Mouse (Mus musculus) liver, postnatal 0 days (tissue): ENCODE measurements around the gene Gja4. TPM values are rescaled to one million over a fixed set of nuclear protein-coding genes. Genes with fewer than 3 reads are reported as not detected.

Experiments
- ATAC-seq: fragments of 200-750 bp; cut with Nextera tagmentation; 2 replicates; pipeline ENCODE4 v1.8.0; 2017; ENCODE audit warnings: mild to moderate bottlenecking, moderate library complexity
- DNase-seq: peaks from one replicate; pipeline ENCODE4 v3.0.0-alpha.2; 2016
- H3K27ac ChIP-seq: fragments of 300-500 bp; sonication (generic); 2 replicates; pipeline ENCODE4 v1.5.1; 2014; ENCODE audit warnings: antibody characterized with exemption, moderate library complexity, mild to moderate bottlenecking, low read depth
- H3K27me3 ChIP-seq: fragments of 300-500 bp; sonication (generic); 2 replicates; pipeline ENCODE4 v1.6.1; 2014; ENCODE audit warnings: low read length, control low read depth, mixed read lengths; ENCODE audit not compliant: insufficient read depth
- H3K36me3 ChIP-seq: fragments of 300-500 bp; sonication (generic); replicated peaks from 2 replicates; pipeline ENCODE4 v1.6.1; 2014; ENCODE audit warnings: mild to moderate bottlenecking, control low read depth, low read length, moderate library complexity, mixed read lengths; ENCODE audit not compliant: insufficient read depth
- H3K4me1 ChIP-seq: fragments of 300-500 bp; sonication (generic); 2 replicates; pipeline ENCODE4 v1.6.1; 2014; ENCODE audit warnings: antibody characterized with exemption, mild to moderate bottlenecking, control low read depth; ENCODE audit not compliant: insufficient read depth
- H3K4me2 ChIP-seq: fragments of 300-500 bp; sonication (generic); 2 replicates; pipeline ENCODE4 v1.6.1; 2014; ENCODE audit warnings: low read depth, mild to moderate bottlenecking, low read length, moderate library complexity, mixed read lengths
- H3K4me3 ChIP-seq: fragments of 300-500 bp; sonication (generic); 2 replicates; pipeline ENCODE4 v1.5.1; 2014; ENCODE audit warnings: low read depth, low read length
- H3K9ac ChIP-seq: fragments of 300-500 bp; sonication (generic); replicated peaks from 2 replicates; pipeline ENCODE4 v1.6.1; 2014; ENCODE audit warnings: mild to moderate bottlenecking, moderate library complexity
- H3K9me3 ChIP-seq: fragments of 300-500 bp; sonication (generic); 2 replicates; pipeline ENCODE4 v1.6.1; 2016; ENCODE audit warnings: mild to moderate bottlenecking, control low read depth, low read length, mixed read lengths
- CTCF ChIP-seq: sonication (generic); IDR thresholded peaks from 2 replicates; pipeline ENCODE4 v1.5.1; 2016; ENCODE audit warnings: antibody characterized with exemption, low read depth
- EP300 ChIP-seq: IDR thresholded peaks from 2 replicates; pipeline ENCODE4 v1.6.1; 2016; ENCODE audit warnings: antibody characterized with exemption, low read depth, mild to moderate bottlenecking
- WGBS: fragments of 180-500 bp; shearing (Covaris S2); extraction: QIAGEN DNeasy Blood & Tissue Kit; methylation state at CpG from one replicate; pipeline ENCODE4 v1.1.7; 2014; ENCODE audit not compliant: insufficient replicate concordance; 5-methylcytosine and 5-hydroxymethylcytosine counted together
- polyA plus RNA-seq: library from polyadenylated mRNA; unstranded; fragments of >200 nt; fragmentation: Nextera tagmentation; extraction: Ambion mirVana; gene quantifications from 2 replicates; pipeline ENCODE4 v1.2.1, GENCODE M21; 2015

The Gja4 gene
- polyA plus RNA-seq, 1 experiment from 2014 or later, result 3.1 TPM

DNA sequence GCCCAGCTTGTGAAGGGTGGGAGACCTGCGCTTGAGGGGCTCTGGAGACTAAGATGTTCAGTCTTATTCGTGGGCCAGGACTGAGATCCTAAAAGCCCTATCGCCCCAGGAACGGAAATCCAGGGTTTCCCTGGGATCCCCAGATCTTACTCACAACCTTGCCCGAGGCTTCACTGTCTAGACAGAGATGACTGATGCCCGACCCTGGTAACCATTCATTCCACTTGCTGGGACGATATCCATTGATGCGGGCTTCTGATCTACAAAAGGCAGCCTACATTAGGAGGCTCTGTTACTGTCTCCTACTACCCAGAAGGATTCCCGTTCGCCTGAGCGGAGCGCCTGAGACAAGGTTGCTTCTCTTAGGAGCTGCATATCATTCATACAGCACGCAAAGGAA is 17.3 kb upstream of the Gja4 start:
- H3K27me3 ChIP-seq, result peaks cover 25% of the 10 kb centered on the region
- WGBS, result 42% methylated on average over 13 of the region's 13 CpGs

DNA sequence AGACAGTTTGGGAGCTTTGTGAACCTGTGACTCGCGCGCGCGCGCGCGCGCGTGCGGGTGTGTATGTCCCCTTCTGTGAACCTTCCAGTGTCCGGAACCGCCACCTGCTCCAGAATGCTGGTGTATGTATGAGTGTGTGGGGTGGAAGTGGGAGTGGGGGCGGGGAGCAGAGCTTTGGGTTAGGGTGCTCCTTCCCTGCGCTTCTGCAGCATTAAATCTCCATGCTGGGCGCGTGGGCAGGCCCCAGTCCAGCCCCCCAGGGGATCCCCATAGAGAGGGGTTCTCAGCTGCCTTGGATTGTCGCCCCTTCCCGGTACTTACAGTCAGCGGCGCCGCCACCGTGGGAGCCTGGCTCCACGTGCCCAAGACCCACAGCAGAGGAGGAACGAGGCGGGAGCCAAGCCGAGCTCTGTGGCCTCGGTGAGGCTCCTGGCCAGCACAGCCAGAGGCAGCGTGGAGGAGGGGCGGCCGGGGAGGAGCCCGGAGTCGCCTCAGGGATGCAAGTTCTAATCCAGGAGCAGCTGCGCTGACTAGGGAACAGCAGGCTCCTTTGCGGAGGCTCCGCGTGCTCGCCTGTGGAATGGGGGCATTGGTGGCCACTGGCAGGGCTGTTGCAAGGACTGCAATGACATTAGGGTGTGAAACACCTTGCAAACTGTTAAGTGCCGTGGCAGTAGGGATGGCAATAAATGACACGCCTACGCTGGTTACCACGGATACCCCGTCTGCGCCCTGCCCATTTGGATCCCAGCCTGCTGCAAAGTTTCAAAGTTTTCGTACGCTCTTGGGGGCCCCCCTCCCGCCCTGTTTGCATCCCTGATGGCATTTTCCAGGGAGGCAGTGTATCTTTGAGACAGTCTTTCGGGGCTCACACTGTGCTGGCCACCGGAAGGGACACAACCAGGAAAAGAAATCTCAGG is 16.6 kb upstream of the Gja4 start, which contains the start of gene Gjb3:
TSS of gene Gjb3 (minus strand) at position 664 of the 920 bp plus-strand sequence.
- ATAC-seq, result no peak
- H3K27me3 ChIP-seq, result peaks cover 29% of the 10 kb centered on the region
- H3K9me3 ChIP-seq, result no peaks in the 10 kb centered on the region
- no peak within 1 kb of the TSS for H3K27ac ChIP-seq
- WGBS, result 3% methylated on average over 48 of the region's 49 CpGs
- H3K36me3 ChIP-seq, result no peaks in the 10 kb centered on the region
- no peaks in the 10 kb centered on the region; the same call in 1 of the 2 replicates for H3K4me1 ChIP-seq
- no peak for DNase-seq
- H3K9ac ChIP-seq, result no peak within 1 kb of the TSS
- H3K4me2 ChIP-seq, result peak within 1 kb of the TSS; percentile 56
- peak within 1 kb of the TSS; percentile 26 for H3K4me3 ChIP-seq
- no peak for TF ChIP-seq EP300
- no peak for TF ChIP-seq CTCF

More for the DNA sequence above, 17.3 kb upstream of the Gja4 start:
- ATAC-seq, result no peak
- H3K36me3 ChIP-seq, result no peaks in the 10 kb centered on the region
- no peak overlapping the region for H3K9ac ChIP-seq
- H3K27ac ChIP-seq, result no peak overlapping the region
- no peak for TF ChIP-seq EP300
- TF ChIP-seq CTCF, result no peak
- H3K9me3 ChIP-seq, result no peaks in the 10 kb centered on the region
- no peaks in the 10 kb centered on the region; the same call in 1 of the 2 replicates for H3K4me1 ChIP-seq
- DNase-seq, result no peak
- no peak overlapping the region for H3K4me2 ChIP-seq
- no peak overlapping the region for H3K4me3 ChIP-seq

DNA sequence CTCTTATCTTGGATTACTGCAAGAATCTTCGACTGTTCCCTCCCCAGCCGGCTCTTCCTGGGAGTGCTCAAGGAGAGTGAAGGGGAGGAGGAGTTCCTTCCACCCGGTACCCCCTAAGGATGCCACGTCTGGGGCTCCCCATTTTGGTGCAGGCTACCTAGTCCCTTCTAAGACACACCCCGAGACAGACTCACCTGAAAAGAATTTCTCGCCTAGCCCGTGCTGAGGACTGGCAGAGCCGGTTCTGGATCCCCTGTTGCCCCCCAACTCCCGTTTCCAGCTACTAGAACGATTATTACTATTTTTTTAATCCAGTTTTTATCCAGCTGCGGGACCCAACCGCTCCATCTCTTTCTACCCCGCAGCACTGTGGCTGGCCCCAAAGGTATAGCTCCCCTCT is 15.9 kb upstream of the Gja4 start:
- 3% methylated on average over 13 of the region's 13 CpGs for WGBS
- Histone ChIP-seq H3K4me1 (no peaks in the 10 kb centered on the region; the same call in 1 of the 2 replicates), H3K27me3 (peaks cover 29% of the 10 kb centered on the region), H3K9ac (no peak overlapping the region), H3K9me3 (no peaks in the 10 kb centered on the region), H3K27ac (no peak overlapping the region), H3K4me2 (peak overlapping the region; percentile 56), H3K36me3 (no peaks in the 10 kb centered on the region), H3K4me3 (peak overlapping the region; percentile 26)
- no peak for ATAC-seq
- no peak for DNase-seq
- TF ChIP-seq EP300 (no peak), CTCF (no peak)

DNA sequence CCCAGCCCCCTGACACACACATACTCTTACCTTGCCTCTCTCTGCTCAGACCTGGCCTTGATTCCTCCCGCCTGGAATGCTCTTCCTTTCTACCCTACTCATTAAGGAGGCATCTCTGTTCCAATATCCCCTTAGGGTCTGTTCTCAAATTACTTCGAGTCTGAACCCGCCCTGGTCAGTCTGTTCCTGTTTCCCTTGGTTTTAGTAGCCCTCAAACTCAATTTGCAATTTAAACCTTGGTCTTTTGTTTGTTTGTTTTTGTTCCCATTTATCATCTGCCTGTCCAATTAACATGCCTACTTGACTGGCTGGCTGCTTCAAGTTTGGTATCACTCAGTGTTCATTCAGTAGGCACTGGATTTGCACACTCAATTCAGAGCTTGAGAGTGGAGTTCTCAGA is 15.2 kb upstream of the Gja4 start:
- Histone ChIP-seq H3K4me1 (no peaks in the 10 kb centered on the region; the same call in 1 of the 2 replicates), H3K27ac (no peak overlapping the region), H3K9ac (no peak overlapping the region), H3K36me3 (no peaks in the 10 kb centered on the region), H3K4me2 (no peak overlapping the region), H3K27me3 (peaks cover 29% of the 10 kb centered on the region), H3K9me3 (no peaks in the 10 kb centered on the region), H3K4me3 (no peak overlapping the region)
- DNase-seq (no peak), ATAC-seq (no peak)
- TF ChIP-seq CTCF, result no peak
- TF ChIP-seq EP300, result no peak
- 31% methylated on average over 3 of the region's 3 CpGs for WGBS

DNA sequence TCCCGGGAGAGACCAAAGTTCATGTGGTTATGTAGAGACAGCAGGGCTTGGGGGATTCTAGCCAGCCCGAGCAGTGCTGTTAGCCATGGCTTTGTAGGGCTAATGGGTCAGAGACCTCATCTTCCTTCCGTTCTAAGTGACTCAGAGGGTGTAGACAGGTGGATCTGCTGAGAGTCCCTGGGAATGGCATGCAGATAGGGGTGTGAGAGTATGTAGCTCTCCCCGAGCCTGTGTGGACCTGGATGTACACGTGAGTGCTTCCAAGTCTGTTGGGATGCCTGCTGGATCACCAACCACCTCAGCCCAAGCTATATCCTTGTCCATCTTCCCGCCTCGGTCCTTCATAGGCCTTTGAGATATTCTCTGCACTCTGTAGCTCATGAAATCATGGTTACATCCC is 14.5 kb upstream of the Gja4 start:
- Histone ChIP-seq H3K4me2 (no peak overlapping the region), H3K27me3 (peaks cover 29% of the 10 kb centered on the region), H3K4me1 (no peaks in the 10 kb centered on the region; the same call in 1 of the 2 replicates), H3K4me3 (no peak overlapping the region), H3K36me3 (no peaks in the 10 kb centered on the region), H3K9me3 (no peaks in the 10 kb centered on the region), H3K9ac (no peak overlapping the region), H3K27ac (no peak overlapping the region)
- TF ChIP-seq CTCF (no peak), EP300 (no peak)
- DNase-seq, result no peak
- ATAC-seq, result no peak
- 38% methylated on average over 7 of the region's 7 CpGs for WGBS

DNA sequence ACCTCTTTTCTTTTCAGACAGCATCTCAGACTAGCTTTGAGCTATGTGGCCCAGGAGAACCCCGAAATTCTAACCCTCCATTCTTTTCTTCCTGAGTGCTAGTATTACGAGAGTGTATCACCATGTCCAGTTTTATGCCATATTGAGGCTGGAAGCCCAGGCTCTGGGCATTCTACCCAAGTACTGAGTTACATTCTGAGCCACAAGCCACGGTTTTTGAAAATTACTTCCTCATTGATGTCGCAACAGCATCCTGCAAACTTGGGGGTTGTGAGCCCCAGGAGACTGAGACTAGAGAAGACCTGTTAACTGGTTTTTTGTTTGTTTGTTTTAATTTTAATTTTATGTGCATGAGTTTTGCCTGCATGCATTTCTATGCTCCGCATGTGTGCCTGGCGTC is 13.9 kb upstream of the Gja4 start:
- Histone ChIP-seq H3K36me3 (no peaks in the 10 kb centered on the region), H3K4me1 (no peaks in the 10 kb centered on the region; the same call in 1 of the 2 replicates), H3K27ac (no peak overlapping the region), H3K9ac (no peak overlapping the region), H3K27me3 (peaks cover 29% of the 10 kb centered on the region), H3K4me2 (no peak overlapping the region), H3K9me3 (no peaks in the 10 kb centered on the region), H3K4me3 (no peak overlapping the region)
- no peak for ATAC-seq
- TF ChIP-seq CTCF (no peak), EP300 (no peak)
- 30% methylated on average over 6 of the region's 6 CpGs for WGBS
- no peak for DNase-seq
